Comparison of ENCODE assay signal across 8 mouse cellular contexts in the genomic region with DNA sequence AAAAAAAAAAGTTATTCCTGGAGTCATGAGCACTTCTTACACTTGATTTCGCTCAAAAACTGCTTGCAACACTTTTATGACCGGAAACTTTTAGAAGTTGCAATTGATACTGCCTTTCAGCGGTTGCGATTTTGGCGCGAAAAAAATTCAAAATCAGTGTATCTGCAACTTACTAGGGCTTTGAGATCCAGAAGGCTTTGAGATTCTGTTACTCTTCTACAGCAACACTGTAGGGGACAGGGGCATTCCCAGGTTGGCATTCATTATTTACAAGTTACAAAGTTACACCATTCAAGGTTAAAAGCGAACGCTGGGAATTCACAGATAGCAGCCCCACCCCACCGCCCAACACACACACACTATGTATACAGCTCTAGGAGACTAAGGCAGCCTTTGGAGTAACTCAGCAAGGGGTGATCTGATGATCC. TPM values are rescaled to one million over a fixed set of nuclear protein-coding genes. Genes with fewer than 3 reads are reported as not detected.
DNase-seq lines count a peak whose midpoint lies in the region; ATAC-seq lines count a peak whose summit lies in the region.

No protein-coding gene starts in this region.

- intact Hi-C loops in heart, postnatal 10 days (cut with DNase I): loop anchor here (2.0 kb wide), 1 partner anchor 73 kb away; no protein-coding TSS in a partner anchor

- no peaks in the 10 kb centered on the region for H3K9me3 ChIP-seq in liver, embryonic 13.5 days (replicated peaks)

- H3K4me2 ChIP-seq in liver, embryonic 13.5 days: peak overlapping the region; percentile 74

- peaks cover 49% of the 10 kb centered on the region for H3K4me1 ChIP-seq in liver, embryonic 13.5 days (replicated peaks)

- 3% methylated on average over 9 of the region's 9 CpGs for WGBS in liver, embryonic 13.5 days (ENCODE audit: insufficient replicate concordance)

- no peaks in the 10 kb centered on the region for H3K36me3 ChIP-seq in liver, embryonic 13.5 days

- H3K27me3 ChIP-seq in liver, embryonic 13.5 days: no peaks in the 10 kb centered on the region

- ATAC-seq in CD4-positive, CD25-positive, alpha-beta regulatory T cell, adult 4 months: no peak
- ATAC-seq in liver, embryonic 13.5 days (ENCODE audit: low read depth): no peak
- no peak for ATAC-seq in erythroid progenitor cell, adult 5-6 weeks (replicated peaks; ENCODE audit: low FRiP score, poor library complexity, severe bottlenecking)

- H3K27ac ChIP-seq in liver, embryonic 13.5 days: peak overlapping the region; percentile 100

- peak overlapping the region; percentile 60 for H3K4me3 ChIP-seq in liver, embryonic 13.5 days (replicated peaks)

- peak overlapping the region; percentile 84 for H3K9ac ChIP-seq in liver, embryonic 13.5 days

- peak; percentile 68 for DNase-seq in CD4-positive, CD25-positive, alpha-beta regulatory T cell, adult 2 months (ENCODE audit: low read depth, low spot score)
- peak; percentile 48 for DNase-seq in 3134 (ENCODE audit: extremely low read depth, insufficient read length, low spot score)
- DNase-seq in cerebellum, adult 9-11 months: peak; percentile 34
- DNase-seq in heart, postnatal 10 days: peak; percentile 35 to 63
- peak; percentile 44 for DNase-seq in liver, embryonic 13.5 days
- DNase-seq in retina, embryonic 14.5 days (ENCODE audit: low spot score): peak; percentile 78

RNA-seq across cellular contexts. Expression of a gene that starts 0.6 kb away (rescaled TPM):
- not detected for polyA plus RNA-seq in CD4-positive, CD25-positive, alpha-beta regulatory T cell, adult 4 months (2017; shearing (Covaris generic))
- total RNA-seq in heart, postnatal 10 days (2021): 100 to 1,000 TPM; 213 to 223 TPM
- 164 and 194 TPM in 2 replicates for polyA plus RNA-seq in liver, embryonic 13.5 days (2015; fragmentation: Nextera tagmentation; extraction: Ambion mirVana)
- 807 and 971 TPM in 2 replicates for total RNA-seq in erythroid progenitor cell, adult 5-6 weeks (2015; ENCODE audit: low replicate concordance)
- total RNA-seq in erythroid progenitor cell, adult 5-6 weeks (2017; ENCODE audit: low replicate concordance): 793 and 862 TPM in 2 replicates

RNA-seq across cellular contexts. Expression of a gene that starts 3.3 kb away (rescaled TPM):
- polyA plus RNA-seq in CD4-positive, CD25-positive, alpha-beta regulatory T cell, adult 4 months (2017; shearing (Covaris generic)): 1 to 10 TPM in 1 of 2 experiments, not detected in 1; 8.0 TPM
- total RNA-seq in heart, postnatal 10 days (2021): 10 to 100 TPM; 37.7 to 43.5 TPM
- 5.8 and 15.9 TPM in 2 replicates for polyA plus RNA-seq in liver, embryonic 13.5 days (2015; fragmentation: Nextera tagmentation; extraction: Ambion mirVana)
- total RNA-seq in erythroid progenitor cell, adult 5-6 weeks (2015; ENCODE audit: low replicate concordance): 9.4 and 13.4 TPM in 2 replicates
- 1,681 and 2,099 TPM in 2 replicates for total RNA-seq in erythroid progenitor cell, adult 5-6 weeks (2017; ENCODE audit: low replicate concordance)

RNA-seq across cellular contexts. Expression of a gene that starts 3.3 kb away (rescaled TPM):
- 1 to 10 TPM; 3.6 to 5.1 TPM for polyA plus RNA-seq in CD4-positive, CD25-positive, alpha-beta regulatory T cell, adult 4 months (2017; shearing (Covaris generic))
- total RNA-seq in heart, postnatal 10 days (2021): 100 to 1,000 TPM; 112 to 150 TPM
- polyA plus RNA-seq in liver, embryonic 13.5 days (2015; fragmentation: Nextera tagmentation; extraction: Ambion mirVana): 37.3 and 37.6 TPM in 2 replicates
- 1,815 and 1,971 TPM in 2 replicates for total RNA-seq in erythroid progenitor cell, adult 5-6 weeks (2015; ENCODE audit: low replicate concordance)
- 4,746 and 7,405 TPM in 2 replicates for total RNA-seq in erythroid progenitor cell, adult 5-6 weeks (2017; ENCODE audit: low replicate concordance)

RNA-seq across cellular contexts. Expression of a gene that starts 3.5 kb away (rescaled TPM):
- polyA plus RNA-seq in CD4-positive, CD25-positive, alpha-beta regulatory T cell, adult 4 months (2017; shearing (Covaris generic)): not detected
- 10 to 100 TPM; 80.8 to 84.7 TPM for total RNA-seq in heart, postnatal 10 days (2021)
- polyA plus RNA-seq in liver, embryonic 13.5 days (2015; fragmentation: Nextera tagmentation; extraction: Ambion mirVana): 2.8 and 3.8 TPM in 2 replicates
- total RNA-seq in erythroid progenitor cell, adult 5-6 weeks (2015; ENCODE audit: low replicate concordance): 31.0 and 96.0 TPM in 2 replicates
- 241 and 315 TPM in 2 replicates for total RNA-seq in erythroid progenitor cell, adult 5-6 weeks (2017; ENCODE audit: low replicate concordance)

RNA-seq across cellular contexts. Expression of a gene that starts 26.2 kb away (rescaled TPM):
- polyA plus RNA-seq in CD4-positive, CD25-positive, alpha-beta regulatory T cell, adult 4 months (2017; shearing (Covaris generic)): 1 to 10 TPM; 4.9 to 6.4 TPM
- total RNA-seq in heart, postnatal 10 days (2021): 100 to 1,000 TPM; 177 to 197 TPM
- polyA plus RNA-seq in liver, embryonic 13.5 days (2015; fragmentation: Nextera tagmentation; extraction: Ambion mirVana): 22.0 and 34.4 TPM in 2 replicates
- 607 and 1,040 TPM in 2 replicates for total RNA-seq in erythroid progenitor cell, adult 5-6 weeks (2015; ENCODE audit: low replicate concordance)
- total RNA-seq in erythroid progenitor cell, adult 5-6 weeks (2017; ENCODE audit: low replicate concordance): 124 and 1,223 TPM in 2 replicates

Comparison
In these comparisons a context has a peak if more than half of its experiments do, and no peak if none do; other contexts are left out.
1. RNA of a gene that starts 3.3 kb away (total RNA-seq): 1,815 to 7,405 TPM in erythroid progenitor cell, adult 5-6 weeks; 112 to 150 TPM in heart, postnatal 10 days; every median in the first group is over 10 times any median in the second.
2. Peak in every context shown above with its lines, with median percentiles within 50 percentile points of each other: DNase-seq.